Mouse (Mus musculus): Measurements from ENCODE around the gene Bap1.

- TF ChIP-seq CTCF (IDR thresholded peaks at IDR 0.05; ENCODE audit: extremely low read depth, insufficient read depth, low read length) (no peak), POLR2A (IDR thresholded peaks at IDR 0.05; ENCODE audit: extremely low read depth, insufficient read depth, low read length) (no peak)
These were observed 46.4 kb upstream of the Bap1 start for GRCm38 (mm10) chr14:31204844-31205243.

Data from cortical plate, adult 2 months (tissue).